Mouse (Mus musculus) liver, embryonic 12.5 days (tissue): ENCODE results near the gene Zranb3. TPM values are rescaled to one million over a fixed set of nuclear protein-coding genes. Genes with fewer than 3 reads are reported as not detected.
"Not testable (repeated sequence)": the region's sequence is repeated elsewhere in the genome, so short reads cannot be mapped to it uniquely, and the experiment has no call there.

Source experiments
- ATAC-seq: fragments of 200-750 bp; cut with Nextera tagmentation; 2 replicates; pipeline ENCODE4 v1.8.0; 2017; ENCODE audit warnings: moderate number of reproducible peaks, mild to moderate bottlenecking, moderate library complexity
- H3K27ac ChIP-seq: fragments of 300-500 bp; sonication (generic); 2 replicates; pipeline ENCODE4 v1.5.1; 2016; ENCODE audit warnings: mild to moderate bottlenecking
- H3K27me3 ChIP-seq: fragments of 300-500 bp; sonication (generic); replicated peaks from 2 replicates; pipeline ENCODE4 v1.6.1; 2016; ENCODE audit warnings: mild to moderate bottlenecking, moderate library complexity
- H3K36me3 ChIP-seq: fragments of 300-500 bp; sonication (generic); 2 replicates; pipeline ENCODE4 v1.6.1; 2016; ENCODE audit warnings: mild to moderate bottlenecking, moderate library complexity
- H3K4me1 ChIP-seq: fragments of 300-500 bp; sonication (generic); 2 replicates; pipeline ENCODE4 v1.6.1; 2016
- H3K4me2 ChIP-seq: fragments of 300-500 bp; sonication (generic); 2 replicates; pipeline ENCODE4 v1.6.1; 2016; ENCODE audit warnings: mild to moderate bottlenecking, moderate library complexity
- H3K4me3 ChIP-seq: fragments of 300-500 bp; sonication (generic); 2 replicates; pipeline ENCODE4 v1.5.1; 2016; ENCODE audit warnings: mild to moderate bottlenecking, moderate library complexity
- H3K9ac ChIP-seq: fragments of 300-500 bp; sonication (generic); 2 replicates; pipeline ENCODE4 v1.6.1; 2016; ENCODE audit warnings: mild to moderate bottlenecking, moderate library complexity
- H3K9me3 ChIP-seq: fragments of 300-500 bp; sonication (generic); replicated peaks from 2 replicates; pipeline ENCODE4 v1.6.1; 2016; ENCODE audit warnings: mild to moderate bottlenecking, moderate library complexity
- WGBS: fragments of 180-500 bp; shearing (Covaris S2); methylation state at CpG from one replicate; pipeline ENCODE4 v1.1.7; 2016; ENCODE audit not compliant: insufficient replicate concordance; 5-methylcytosine and 5-hydroxymethylcytosine counted together
- polyA plus RNA-seq: library from polyadenylated mRNA; unstranded; fragments of >200 nt; fragmentation: Nextera tagmentation; extraction: Ambion mirVana; gene quantifications from 2 replicates; pipeline ENCODE4 v1.2.1, GENCODE M21; 2016

Zranb3 gene
- polyA plus RNA-seq, 1 experiment from 2014 or later: 7.5 TPM

DNA sequence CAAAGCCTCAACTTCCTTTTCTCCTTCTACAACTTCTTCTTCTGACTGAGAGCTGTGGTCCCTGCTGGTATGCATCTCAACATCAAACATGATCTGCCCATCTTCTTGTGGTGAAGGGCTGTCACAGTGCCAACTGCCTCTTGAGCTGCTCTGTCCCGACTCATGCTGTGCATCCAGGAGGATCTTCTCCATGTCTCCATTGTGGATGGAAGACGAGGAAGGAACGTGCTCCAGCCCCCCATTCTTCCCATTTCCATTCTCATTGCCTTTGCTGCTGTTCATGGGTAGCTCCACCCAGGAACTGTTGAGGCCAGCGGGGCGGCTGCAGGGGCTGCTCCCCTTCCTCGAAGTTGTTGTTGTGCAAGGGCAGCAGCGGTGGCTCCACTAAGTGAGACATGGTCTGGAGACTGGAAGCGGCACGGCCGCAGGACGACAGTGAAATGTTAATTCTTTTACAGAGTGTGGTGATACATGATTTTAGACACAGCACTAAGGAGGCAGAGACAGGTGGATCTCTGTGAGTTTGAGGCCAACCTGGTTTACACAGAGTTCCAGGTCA lies 96.7 kb downstream of the Zranb3 start:
- WGBS: 46% methylated on average over 11 of the region's 11 CpGs
- H3K4me3 ChIP-seq, H3K4me2 ChIP-seq, H3K27me3 ChIP-seq, H3K9ac ChIP-seq, ATAC-seq, H3K27ac ChIP-seq, H3K9me3 ChIP-seq, H3K36me3 ChIP-seq, H3K4me1 ChIP-seq: not testable (repeated sequence)

- no peak overlapping the region for H3K9ac ChIP-seq
- H3K27ac ChIP-seq: no peak overlapping the region
- H3K4me2 ChIP-seq: no peak overlapping the region
- no peak overlapping the region for H3K4me3 ChIP-seq
- 0 out of 2 replicates have a peak, but pooled peaks cover 2% of the 10 kb centered on the region for H3K4me1 ChIP-seq
- H3K27me3 ChIP-seq: no peaks in the 10 kb centered on the region
- no peaks in the 10 kb centered on the region for H3K36me3 ChIP-seq
- H3K9me3 ChIP-seq: no peaks in the 10 kb centered on the region
- 79% methylated on average over 2 of the region's 2 CpGs for WGBS
- no peak for ATAC-seq
Measured at GRCm38 (mm10) chr1:128004371-128004720, 98.5 kb downstream of the Zranb3 start.

DNA sequence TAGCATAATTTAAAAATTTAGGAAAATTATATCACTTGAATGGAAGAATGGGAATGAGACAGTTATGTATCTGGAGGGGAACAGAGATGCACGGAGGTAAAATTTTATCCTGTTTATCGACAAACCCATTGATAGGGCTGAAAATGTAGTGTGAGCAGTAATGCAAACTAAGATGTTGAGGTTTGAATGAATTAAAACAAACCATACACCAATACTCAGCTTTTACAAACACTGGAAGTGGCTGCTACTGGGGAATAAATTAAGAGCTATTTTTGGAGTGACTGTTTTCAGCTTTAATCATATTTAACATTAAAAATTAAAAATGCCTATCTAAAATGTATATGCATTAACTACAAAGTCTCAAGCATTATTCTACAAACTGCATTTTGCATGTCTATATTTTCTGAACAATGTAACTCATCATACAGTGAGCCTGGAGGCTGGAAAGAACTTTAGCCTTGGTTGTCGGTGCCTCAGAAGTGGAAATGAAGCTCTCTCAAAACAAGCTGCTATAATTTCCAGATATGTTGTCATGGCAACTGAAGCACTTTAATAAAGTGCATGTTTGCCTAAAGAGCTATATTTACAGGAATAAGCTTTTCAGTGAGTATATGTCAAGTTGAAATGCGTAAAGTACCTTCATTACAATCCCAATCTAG lies 99.0 kb downstream of the Zranb3 start:
- Histone ChIP-seq H3K9ac (no peak overlapping the region), H3K9me3 (no peaks in the 10 kb centered on the region), H3K27me3 (no peaks in the 10 kb centered on the region), H3K4me1 (0 out of 2 replicates have a peak, but pooled peaks cover 2% of the 10 kb centered on the region), H3K4me3 (no peak overlapping the region), H3K36me3 (no peaks in the 10 kb centered on the region), H3K4me2 (no peak overlapping the region), H3K27ac (no peak overlapping the region)
- ATAC-seq: no peak
- 88% methylated on average over 4 of the region's 4 CpGs for WGBS

DNA sequence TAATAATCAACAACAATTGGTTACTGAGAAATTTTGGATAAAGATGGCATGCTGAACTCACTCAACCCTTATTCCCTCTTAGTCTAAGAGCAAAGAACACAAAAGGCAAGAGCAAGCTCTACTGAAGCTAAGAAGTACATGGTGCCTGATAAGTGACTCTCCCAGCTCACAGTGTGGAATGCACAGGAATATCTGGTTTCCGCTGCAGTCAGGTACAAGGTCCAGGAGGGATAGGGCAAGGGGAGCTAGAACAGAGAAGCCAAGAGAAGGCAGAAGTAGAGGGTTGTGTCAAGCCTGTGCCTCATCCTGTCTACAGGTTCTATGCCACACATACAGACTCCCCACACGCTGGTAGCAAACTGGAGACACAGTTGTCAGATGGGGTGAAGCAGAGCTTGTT lies 100.7 kb downstream of the Zranb3 start:
- ATAC-seq: no peak

DNA sequence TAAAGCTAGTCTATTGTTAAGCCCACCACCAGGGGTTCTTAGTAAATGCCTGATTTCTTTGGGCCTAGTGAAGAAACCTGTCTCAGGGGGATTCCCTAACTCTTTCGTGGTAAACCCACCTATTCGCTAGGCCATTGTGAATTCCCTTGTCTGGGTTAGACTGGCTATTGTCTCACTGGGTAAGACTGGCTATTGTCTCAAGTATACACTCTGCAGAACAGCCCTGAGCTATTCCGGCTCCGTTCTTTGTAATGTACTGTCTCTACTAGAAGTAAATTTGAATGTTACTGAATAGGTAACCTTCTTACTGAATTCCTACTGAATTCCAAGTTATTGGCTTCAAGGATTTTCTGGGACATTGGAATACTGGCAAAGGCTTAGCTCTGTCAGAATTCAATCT lies 101.9 kb downstream of the Zranb3 start:
- H3K4me1 ChIP-seq, H3K4me3 ChIP-seq, H3K9ac ChIP-seq, H3K4me2 ChIP-seq, H3K36me3 ChIP-seq, H3K27me3 ChIP-seq, ATAC-seq, H3K27ac ChIP-seq, H3K9me3 ChIP-seq: not testable (repeated sequence)
- WGBS: 85% methylated on average over 4 of the region's 4 CpGs

More for the DNA sequence above, 100.7 kb downstream of the Zranb3 start:
- Histone ChIP-seq H3K4me2 (no peak overlapping the region), H3K9ac (no peak overlapping the region), H3K36me3 (no peaks in the 10 kb centered on the region), H3K27me3 (no peaks in the 10 kb centered on the region), H3K4me3 (no peak overlapping the region), H3K27ac (no peak overlapping the region), H3K4me1 (0 out of 2 replicates have a peak, but pooled peaks cover 2% of the 10 kb centered on the region), H3K9me3 (no peaks in the 10 kb centered on the region)
- 64% methylated on average over 2 of the region's 2 CpGs for WGBS

DNA sequence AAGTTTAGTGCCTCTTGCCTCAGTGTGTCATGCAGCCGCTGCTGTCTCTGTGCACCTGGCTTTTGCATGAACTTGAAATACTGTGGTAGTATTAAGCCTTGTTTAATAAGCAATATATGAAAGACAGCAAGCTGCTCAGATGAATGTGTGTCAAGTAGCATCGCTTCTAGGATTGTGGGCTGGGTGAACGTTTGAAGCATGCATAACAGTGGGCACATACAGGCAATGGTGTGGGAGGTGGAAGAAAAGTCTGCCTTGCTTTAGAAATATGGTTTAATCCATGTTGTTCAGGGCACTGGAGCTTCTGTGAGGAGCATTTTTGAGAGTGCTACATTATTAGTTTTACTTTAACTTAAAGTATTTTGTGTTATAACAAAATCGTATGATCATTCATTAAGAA lies 109.0 kb downstream of the Zranb3 start:
- H3K4me3 ChIP-seq: no peak overlapping the region
- peaks cover 20% of the 10 kb centered on the region for H3K36me3 ChIP-seq
- no peak overlapping the region for H3K27ac ChIP-seq
- H3K4me1 ChIP-seq: no peaks in the 10 kb centered on the region
- no peaks in the 10 kb centered on the region for H3K27me3 ChIP-seq
- ATAC-seq: no peak
- H3K9ac ChIP-seq: no peak overlapping the region
- H3K9me3 ChIP-seq: no peaks in the 10 kb centered on the region
- 82% methylated on average over 4 of the region's 4 CpGs for WGBS
- no peak overlapping the region for H3K4me2 ChIP-seq

- no peaks in the 10 kb centered on the region for H3K9me3 ChIP-seq
- ATAC-seq: peak; percentile 46; the same call in 1 of the 2 replicates
- WGBS: 60% methylated on average over 9 of the region's 9 CpGs
- no peak overlapping the region for H3K4me3 ChIP-seq
- H3K36me3 ChIP-seq: peaks cover 19% of the 10 kb centered on the region
- no peak overlapping the region for H3K4me2 ChIP-seq
- H3K9ac ChIP-seq: no peak overlapping the region
- H3K4me1 ChIP-seq: no peaks in the 10 kb centered on the region
- no peak overlapping the region for H3K27ac ChIP-seq
- no peaks in the 10 kb centered on the region for H3K27me3 ChIP-seq
Measured at GRCm38 (mm10) chr1:127989876-127990731, 112.7 kb downstream of the Zranb3 start.

- ATAC-seq: no peak
- no peak overlapping the region for H3K27ac ChIP-seq
- no peaks in the 10 kb centered on the region for H3K4me1 ChIP-seq
- H3K36me3 ChIP-seq: peaks cover 19% of the 10 kb centered on the region
- no peak overlapping the region for H3K9ac ChIP-seq
- H3K27me3 ChIP-seq: no peaks in the 10 kb centered on the region
- H3K9me3 ChIP-seq: no peaks in the 10 kb centered on the region
- H3K4me3 ChIP-seq: no peak overlapping the region
- no peak overlapping the region for H3K4me2 ChIP-seq
- WGBS: 60% methylated on average over 4 of the region's 4 CpGs
Measured at GRCm38 (mm10) chr1:127989387-127989786, 113.5 kb downstream of the Zranb3 start.

- Histone ChIP-seq H3K4me1 (no peaks in the 10 kb centered on the region), H3K4me2 (no peak overlapping the region), H3K9me3 (no peaks in the 10 kb centered on the region), H3K36me3 (peaks cover 16% of the 10 kb centered on the region), H3K4me3 (no peak overlapping the region), H3K27ac (no peak overlapping the region), H3K9ac (no peak overlapping the region), H3K27me3 (no peaks in the 10 kb centered on the region)
- no peak for ATAC-seq
- 65% methylated on average over 3 of the region's 3 CpGs for whole genome bisulfite sequencing
Measured at GRCm38 (mm10) chr1:127988246-127988645, 114.6 kb downstream of the Zranb3 start.

DNA sequence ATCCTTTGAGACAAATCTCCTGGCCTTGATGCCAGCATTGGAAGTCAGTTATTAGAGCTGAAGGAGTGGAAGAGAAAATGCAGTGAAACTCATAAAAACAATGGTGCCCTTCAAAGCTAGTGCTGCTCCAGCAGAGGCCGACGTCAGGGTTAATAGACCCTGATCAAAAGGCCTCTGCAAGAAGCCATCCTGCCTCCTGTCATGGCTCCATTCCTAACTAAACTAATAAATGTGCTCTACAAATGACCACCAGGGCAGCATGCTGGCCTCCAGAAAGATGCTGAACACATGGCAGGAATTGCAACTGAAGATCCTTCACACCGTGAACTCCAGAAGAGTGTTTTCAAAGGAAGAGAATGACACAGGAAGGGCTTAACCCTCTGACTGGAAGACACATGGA lies 117.5 kb downstream of the Zranb3 start:
- Histone ChIP-seq H3K27me3 (no peaks in the 10 kb centered on the region), H3K36me3 (peaks cover 2% of the 10 kb centered on the region; the same call in 1 of the 2 replicates), H3K9me3 (no peaks in the 10 kb centered on the region), H3K4me1 (no peaks in the 10 kb centered on the region), H3K4me2 (no peak overlapping the region), H3K9ac (no peak overlapping the region), H3K4me3 (no peak overlapping the region), H3K27ac (no peak overlapping the region)
- ATAC-seq: no peak
- 74% methylated on average over 3 of the region's 3 CpGs for WGBS

DNA sequence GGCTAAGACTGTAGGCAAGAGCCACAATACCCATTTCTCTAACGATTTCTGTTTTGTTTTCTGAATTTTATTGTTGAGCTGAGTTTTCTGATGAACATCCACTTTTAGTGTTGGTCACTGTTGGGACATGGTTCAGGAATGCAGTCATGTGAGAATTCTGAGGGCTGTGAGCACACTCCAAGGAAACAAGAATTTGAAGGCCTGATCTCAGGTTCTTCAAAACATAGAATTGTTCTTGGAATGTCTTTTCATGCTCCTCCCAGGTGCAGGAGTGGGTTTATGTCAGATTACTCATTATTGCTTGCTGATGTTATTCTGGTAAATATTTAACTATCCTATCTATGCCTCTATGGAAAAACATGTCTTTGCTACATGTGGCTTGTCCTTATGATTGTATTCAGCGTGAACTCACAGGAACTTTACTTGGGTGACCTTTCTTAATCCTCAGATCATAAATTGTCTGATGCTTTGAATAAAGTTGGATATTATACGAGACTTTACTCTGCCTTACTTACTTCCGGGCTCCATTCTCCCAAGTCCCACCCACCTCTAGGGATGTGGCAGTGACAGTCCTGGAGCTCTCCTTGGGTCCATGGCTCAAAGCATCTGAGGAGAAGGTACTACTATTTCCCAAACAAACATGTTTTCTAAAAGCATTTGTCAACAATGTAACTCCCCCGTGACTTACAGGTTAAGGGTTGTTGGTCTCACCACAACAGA lies 119.4 kb downstream of the Zranb3 start:
- 82% methylated on average over 5 of the region's 5 CpGs for WGBS
- H3K27me3 ChIP-seq: no peaks in the 10 kb centered on the region
- no peak for ATAC-seq

DNA sequence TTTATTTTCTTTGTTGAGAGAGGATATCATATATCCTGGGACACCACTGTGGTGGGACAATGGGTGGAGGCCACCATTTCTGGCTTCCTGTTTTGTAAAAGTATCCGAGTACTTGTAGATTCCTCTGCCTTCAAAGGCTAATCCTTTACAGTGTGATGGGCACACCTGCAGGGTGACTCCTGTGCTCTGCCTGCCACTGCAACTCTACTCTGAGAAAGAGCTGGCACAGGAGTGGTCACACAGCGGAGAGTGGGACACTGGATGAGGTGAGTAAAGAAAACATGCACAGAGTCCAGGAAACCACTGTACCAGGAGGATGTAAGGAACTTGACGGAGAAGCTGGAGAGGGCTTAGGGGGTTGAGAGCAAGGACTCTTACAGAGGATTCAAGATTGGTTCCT lies 120.6 kb downstream of the Zranb3 start:
- H3K27me3 ChIP-seq: no peaks in the 10 kb centered on the region
- no peak overlapping the region for H3K4me2 ChIP-seq
- H3K9ac ChIP-seq: no peak overlapping the region
- H3K36me3 ChIP-seq: no peaks in the 10 kb centered on the region
- no peak overlapping the region for H3K4me3 ChIP-seq
- H3K27ac ChIP-seq: no peak overlapping the region
- no peak for ATAC-seq
- H3K9me3 ChIP-seq: no peaks in the 10 kb centered on the region
- 75% methylated on average over 3 of the region's 3 CpGs for WGBS
- no peaks in the 10 kb centered on the region for H3K4me1 ChIP-seq

More for the DNA sequence above, 119.4 kb downstream of the Zranb3 start:
- Histone ChIP-seq H3K36me3 (peaks cover 2% of the 10 kb centered on the region; the same call in 1 of the 2 replicates), H3K9ac (no peak overlapping the region), H3K4me3 (no peak overlapping the region), H3K4me1 (no peaks in the 10 kb centered on the region), H3K27ac (no peak overlapping the region), H3K4me2 (no peak overlapping the region), H3K9me3 (no peaks in the 10 kb centered on the region)
